ENCODE assay signal across 9 mouse cellular contexts in genomic region chr14:47181497-47182290, GRCm38 (mm10). TPM values are rescaled to one million over a fixed set of nuclear protein-coding genes. Genes with fewer than 3 reads are reported as not detected.
DNase-seq lines count a peak whose midpoint lies in the region; ATAC-seq and TF ChIP-seq lines count a peak whose summit lies in the region.
"Had no signal": no experiment of that assay in that cellular context is flagged by ENCODE, and none has a peak within 500 bp of the region (broad histone marks: within the 10 kb centered on the region; RNA-seq: fewer than 3 reads in every experiment).

No protein-coding gene starts in this region.

- no peak for DNase-seq in liver, embryonic 14.5 days (ENCODE audit: low read depth in 3 of 3, low spot score in 3 of 3)
- DNase-seq in liver (no peak), NIH3T3 (ENCODE audit: low read depth) (peak; percentile 64)
- peak; percentile 28 for DNase-seq in cerebellum, adult 9-10 months
- peak; percentile 67 to 71 for DNase-seq in layer of hippocampus, postnatal 14 days (ENCODE audit: low spot score in 2 of 2)
- peak; percentile 27 for DNase-seq in ovary, postnatal 36 days (ENCODE audit: low spot score)

- ATAC-seq in liver, embryonic 14.5 days (ENCODE audit: insufficient read depth): no peak
- peak; percentile 44 for ATAC-seq in granulocyte monocyte progenitor cell, adult 5-6 weeks (replicated peaks; ENCODE audit: poor library complexity, severe bottlenecking)
- ATAC-seq in midbrain, embryonic 16.5 days: no peak

- peak; percentile 68 for TF ChIP-seq CTCF in liver, embryonic 14.5 days (IDR thresholded peaks at IDR 0.05; ENCODE audit: low read depth)

- no peaks in the 10 kb centered on the region for H3K4me1 ChIP-seq in liver, embryonic 14.5 days (replicated peaks; ENCODE audit: control insufficient read depth in 2 of 2, insufficient read depth in 2 of 2, low read length in 1 of 2)
- H3K4me1 ChIP-seq in midbrain, embryonic 16.5 days (ENCODE audit: control insufficient read depth, insufficient read depth, low read length): no peaks in the 10 kb centered on the region

- H3K4me3 ChIP-seq in liver, embryonic 14.5 days (ENCODE audit: insufficient read depth in 1 of 2, low read depth in 2 of 2, low read length in 2 of 2): no peak overlapping the region
- H3K4me3 ChIP-seq in midbrain, embryonic 16.5 days (ENCODE audit: low read depth, low read length): no peak overlapping the region
- H3K4me3 ChIP-seq: liver, embryonic 15.5 days had no signal

- no peak for TF ChIP-seq EP300 in liver, embryonic 14.5 days (IDR thresholded peaks at IDR 0.05; ENCODE audit: low read depth)

- H3K27ac ChIP-seq in liver, embryonic 14.5 days: no peak overlapping the region
- no peak overlapping the region for H3K27ac ChIP-seq in midbrain, embryonic 16.5 days (ENCODE audit: low read length)
- H3K27ac ChIP-seq: liver, embryonic 15.5 days had no signal

- no peak overlapping the region for H3K9ac ChIP-seq in liver, embryonic 14.5 days (replicated peaks)
- no peak overlapping the region for H3K9ac ChIP-seq in midbrain, embryonic 16.5 days (ENCODE audit: low read depth, low read length)
- H3K9ac ChIP-seq: liver, embryonic 15.5 days had no signal

- H3K27me3 ChIP-seq in liver, embryonic 14.5 days (ENCODE audit: control insufficient read depth, insufficient read depth, low read length): no peaks in the 10 kb centered on the region
- no peaks in the 10 kb centered on the region for H3K27me3 ChIP-seq in midbrain, embryonic 16.5 days (ENCODE audit: control insufficient read depth, insufficient read depth, low read depth, low read length)
- H3K27me3 ChIP-seq: liver, embryonic 15.5 days had no signal

- H3K36me3 ChIP-seq in liver, embryonic 14.5 days (replicated peaks; ENCODE audit: control insufficient read depth, insufficient read depth, low read depth): no peaks in the 10 kb centered on the region
- H3K36me3 ChIP-seq in midbrain, embryonic 16.5 days (ENCODE audit: control insufficient read depth, insufficient read depth, low read length): no peaks in the 10 kb centered on the region
- H3K36me3 ChIP-seq: liver, embryonic 15.5 days had no signal

- H3K4me2 ChIP-seq in liver, embryonic 14.5 days (ENCODE audit: low read depth): no peak overlapping the region
- no peak overlapping the region for H3K4me2 ChIP-seq in midbrain, embryonic 16.5 days (ENCODE audit: low read length)
- H3K4me2 ChIP-seq: liver, embryonic 15.5 days had no signal

- 59% methylated on average over 11 of the region's 11 CpGs for WGBS in liver, embryonic 14.5 days (ENCODE audit: insufficient replicate concordance)
- 57% methylated on average over 11 of the region's 11 CpGs for WGBS in midbrain, embryonic 16.5 days

- no peaks in the 10 kb centered on the region for H3K9me3 ChIP-seq in liver, embryonic 14.5 days (ENCODE audit: control insufficient read depth, low read length)
- H3K9me3 ChIP-seq in midbrain, embryonic 16.5 days (replicated peaks; ENCODE audit: control insufficient read depth, low read length, poor library complexity, severe bottlenecking): no peaks in the 10 kb centered on the region
- H3K9me3 ChIP-seq: liver, embryonic 15.5 days had no signal

RNA-seq across cellular contexts. Expression of gene Gch1, which starts 7.5 kb away (rescaled TPM):
- 1.9 and 2.4 TPM in 2 replicates for polyA plus RNA-seq in liver, embryonic 14.5 days (2012; rRNA removed)
- polyA plus RNA-seq in liver, embryonic 14.5 days (2014; fragmentation: Nextera tagmentation; extraction: Ambion mirVana): 3.8 and 3.9 TPM in 2 replicates
- total RNA-seq in granulocyte monocyte progenitor cell, adult 5-6 weeks (2014; fragmentation: Nextera tagmentation): 1.8 and 3.3 TPM in 2 replicates
- total RNA-seq in granulocyte monocyte progenitor cell, adult 5-6 weeks (2017): 0.41 and 2.1 TPM in 2 replicates
- total RNA-seq in layer of hippocampus, postnatal 14 days (2021): 1 to 10 TPM; 1.3 to 2.1 TPM
- polyA plus RNA-seq in midbrain, embryonic 16.5 days (2015; fragmentation: Nextera tagmentation; extraction: Ambion mirVana): 5.3 and 6.0 TPM in 2 replicates

Comparison
In these comparisons a context has a peak if more than half of its experiments do, and no peak if none do; other contexts are left out.
1. DNase-seq: peak in NIH3T3 (single experiment), cerebellum, adult 9-10 months (single experiment), layer of hippocampus, postnatal 14 days (2 of 2) and ovary, postnatal 36 days (single experiment); none in liver, embryonic 14.5 days (0 of 3) and liver (single experiment).